Mouse (Mus musculus) ovary, postnatal 36 days (tissue): ENCODE measurements around the gene Man2a2.
A peak's percentile ranks its signal among the peaks of the same experiment; 100 is the strongest.
"Not testable (repeated sequence)": the region's sequence is repeated elsewhere in the genome, so short reads cannot be mapped to it uniquely, and the experiment has no call there.

Experiments
- DNase-seq: peaks from one replicate; pipeline ENCODE4 v3.0.0; 2022; ENCODE audit warnings: low spot score, mixed read lengths

Man2a2 gene

DNA sequence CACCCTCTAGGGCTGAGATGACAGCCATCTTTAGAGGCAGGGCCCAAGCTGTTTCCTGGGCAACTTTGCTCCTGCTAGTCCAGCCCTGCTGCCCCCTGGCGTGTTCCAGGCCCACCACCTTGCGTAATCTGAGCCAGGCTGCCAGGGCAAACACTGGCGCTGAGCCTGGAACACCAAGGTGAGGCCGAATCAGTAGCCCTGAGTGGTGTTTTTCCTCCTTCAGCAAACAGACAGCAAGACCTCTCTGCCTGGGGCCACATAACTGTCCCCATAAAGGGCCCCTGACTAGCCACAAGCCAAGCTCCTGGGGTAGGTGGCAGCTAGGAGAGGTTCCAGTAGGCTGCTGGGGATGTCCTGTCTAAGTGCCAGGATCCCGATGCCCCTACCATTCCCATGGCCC is 28.9 kb upstream of the Man2a2 start:
- peak; percentile 68 for DNase-seq

DNA sequence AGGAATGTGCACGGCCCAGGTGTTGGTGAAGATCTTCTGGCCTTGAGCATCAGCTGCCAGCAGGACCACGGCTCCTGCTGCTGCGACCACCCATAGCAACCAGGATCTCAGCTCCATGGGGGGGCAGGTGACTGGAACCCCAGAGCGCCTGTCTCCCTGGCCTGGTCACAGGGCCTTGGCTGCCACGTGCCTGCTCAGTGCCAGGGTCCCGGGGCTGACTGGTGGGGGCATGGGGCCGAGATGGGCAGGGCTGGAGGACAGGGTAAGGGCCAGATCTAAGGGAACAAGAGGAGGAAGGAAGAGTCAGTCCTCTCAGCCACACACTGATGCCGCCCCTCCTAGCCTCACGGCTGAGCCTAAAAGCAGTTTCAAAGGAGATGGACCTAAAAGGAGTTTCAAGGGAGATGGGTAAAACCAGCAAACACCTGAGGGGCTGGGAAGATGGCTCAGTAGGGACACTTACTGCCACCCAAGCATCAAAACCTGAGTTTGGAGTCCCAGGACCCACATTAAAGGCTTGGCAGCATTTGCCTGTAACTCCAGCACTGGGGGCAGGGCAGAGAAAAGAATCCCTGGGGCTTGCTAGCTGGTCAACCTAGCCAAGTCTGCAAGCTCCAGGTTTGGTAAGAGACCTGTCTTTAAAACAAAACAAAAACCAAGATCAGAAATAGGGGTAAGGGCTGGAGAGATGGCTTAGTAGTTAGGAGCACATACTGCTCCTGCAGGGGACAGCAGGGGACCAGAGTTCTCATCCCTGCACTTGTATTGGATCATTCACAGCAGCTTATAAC is 27.7 kb upstream of the Man2a2 start:
- no peak for DNase-seq

DNA sequence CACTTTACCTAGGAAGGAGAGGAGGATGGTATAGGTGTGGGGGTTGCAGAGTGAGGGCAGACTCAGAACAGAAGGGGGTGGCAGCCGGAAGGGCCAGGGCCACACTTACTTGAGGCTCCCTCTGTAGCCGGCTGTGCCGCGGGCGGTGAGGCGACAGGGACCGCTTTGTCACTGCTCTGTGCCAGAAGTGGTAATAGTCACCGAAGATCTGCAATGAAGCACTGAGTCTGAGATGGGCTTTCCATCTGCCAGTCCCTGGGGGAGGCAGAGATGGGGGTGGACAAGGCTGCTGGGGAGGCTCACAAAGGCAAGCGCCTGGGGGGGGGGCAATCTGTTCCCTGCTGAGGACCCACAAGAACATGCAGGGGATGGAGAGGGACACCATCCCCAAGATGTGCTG is 26.8 kb upstream of the Man2a2 start:
- no peak for DNase-seq

DNA sequence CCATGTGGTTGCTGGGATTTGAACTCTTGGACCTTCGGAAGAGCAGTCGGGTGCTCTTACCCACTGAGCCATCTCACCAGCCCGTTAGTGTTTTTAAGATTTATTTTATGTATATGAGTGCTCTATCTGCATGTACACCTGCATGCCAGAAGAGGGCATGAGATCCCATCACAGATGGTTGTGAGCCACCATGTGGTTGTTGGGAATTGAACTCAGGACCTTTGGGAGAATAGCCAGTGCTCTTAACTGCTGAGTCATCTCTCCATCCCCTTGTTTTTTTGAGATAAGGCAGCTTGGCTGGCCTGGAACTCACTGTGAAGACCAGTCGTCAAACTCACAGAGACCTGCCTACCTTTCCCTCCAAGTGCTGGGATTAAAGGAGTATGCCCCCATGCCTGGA is 25.3 kb upstream of the Man2a2 start:
- not testable (repeated sequence) for DNase-seq

DNA sequence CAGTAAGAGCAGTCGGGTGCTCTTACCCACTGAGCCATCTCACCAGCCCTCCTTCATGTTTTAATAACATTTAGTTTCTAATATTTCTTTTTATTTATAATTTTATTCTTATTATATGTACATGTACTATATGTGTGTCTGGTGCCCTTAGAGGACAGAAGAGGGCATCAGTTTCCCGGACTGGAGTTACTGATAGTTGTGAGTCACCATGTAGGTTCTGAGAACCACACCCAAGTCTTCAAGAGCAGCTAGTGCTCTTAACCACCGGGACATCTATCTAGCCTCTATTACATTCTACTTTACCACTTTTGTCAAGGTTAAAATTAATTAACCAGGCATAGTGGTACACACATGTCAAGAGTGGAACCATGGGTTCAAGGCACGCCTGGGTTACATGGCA is 23.4 kb upstream of the Man2a2 start:
- no peak for DNase-seq

DNA sequence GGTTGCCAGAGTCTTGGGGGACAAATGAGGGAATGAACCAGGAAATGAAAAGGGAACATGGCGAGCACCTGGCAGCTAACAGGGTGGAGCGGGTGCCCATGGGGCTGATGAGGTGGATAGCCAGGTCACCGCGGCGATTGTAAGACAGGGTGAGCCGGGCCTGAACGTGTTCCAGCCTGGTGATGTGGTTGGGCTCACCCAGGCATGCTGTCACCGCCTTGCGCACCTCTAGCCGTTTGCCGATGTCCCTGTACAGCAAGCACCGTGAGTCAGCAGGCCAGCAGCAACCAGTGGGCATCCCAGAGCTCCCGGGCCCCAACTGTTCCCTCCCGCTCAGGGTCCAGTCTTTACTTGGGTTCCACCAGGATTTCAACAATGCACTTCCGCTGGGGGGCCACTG is 20.9 kb upstream of the Man2a2 start:
- DNase-seq = no peak

DNA sequence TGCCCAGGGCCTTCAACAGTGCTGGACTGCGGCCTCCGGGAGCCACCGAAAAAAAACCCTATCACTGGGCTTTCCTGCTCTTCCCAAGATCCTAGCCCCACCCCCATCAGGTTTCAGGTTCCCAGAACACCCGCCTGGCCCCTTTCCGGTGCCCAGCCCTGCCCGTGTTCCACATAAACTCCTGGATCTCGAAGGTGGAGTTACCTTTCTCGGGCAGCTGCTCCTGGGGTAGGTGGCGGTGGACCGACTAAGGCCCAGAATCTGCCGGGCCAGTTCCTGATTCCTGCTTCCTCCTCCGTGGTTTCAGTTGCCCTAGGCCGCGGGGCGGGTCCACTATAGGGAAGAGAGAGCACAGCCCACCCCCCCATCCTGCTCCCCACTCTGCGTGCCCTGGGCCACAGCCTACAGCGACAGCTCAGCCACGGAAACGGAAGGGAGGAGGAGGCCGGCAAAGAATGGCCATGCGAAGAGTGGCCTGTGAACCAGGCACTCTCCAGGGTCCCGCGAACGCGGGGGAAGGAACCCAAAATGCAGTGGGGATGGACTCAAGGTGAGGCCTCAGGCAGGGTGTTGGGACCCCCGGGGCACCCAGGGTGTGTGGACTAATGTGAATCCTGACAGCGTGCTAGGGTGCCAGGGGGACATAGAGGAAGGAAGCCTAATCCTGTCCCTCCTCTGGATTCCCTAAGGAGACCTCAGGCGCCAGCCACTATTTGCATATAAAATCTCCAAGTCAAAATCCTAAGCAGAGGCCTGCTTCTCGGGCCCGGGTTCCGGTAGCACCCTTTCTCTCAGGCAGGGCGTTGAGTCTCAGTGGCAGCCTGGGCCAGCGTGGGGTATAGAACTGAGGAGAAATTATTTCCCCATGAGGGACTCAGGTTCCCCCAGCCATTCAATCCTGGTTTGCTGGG is 16.7 kb upstream of the Man2a2 start, which contains the start of gene Fes:
TSS of gene Fes (minus strand) at position 314 of the 911 bp plus-strand sequence.
- peak; percentile 55 for DNase-seq

DNA sequence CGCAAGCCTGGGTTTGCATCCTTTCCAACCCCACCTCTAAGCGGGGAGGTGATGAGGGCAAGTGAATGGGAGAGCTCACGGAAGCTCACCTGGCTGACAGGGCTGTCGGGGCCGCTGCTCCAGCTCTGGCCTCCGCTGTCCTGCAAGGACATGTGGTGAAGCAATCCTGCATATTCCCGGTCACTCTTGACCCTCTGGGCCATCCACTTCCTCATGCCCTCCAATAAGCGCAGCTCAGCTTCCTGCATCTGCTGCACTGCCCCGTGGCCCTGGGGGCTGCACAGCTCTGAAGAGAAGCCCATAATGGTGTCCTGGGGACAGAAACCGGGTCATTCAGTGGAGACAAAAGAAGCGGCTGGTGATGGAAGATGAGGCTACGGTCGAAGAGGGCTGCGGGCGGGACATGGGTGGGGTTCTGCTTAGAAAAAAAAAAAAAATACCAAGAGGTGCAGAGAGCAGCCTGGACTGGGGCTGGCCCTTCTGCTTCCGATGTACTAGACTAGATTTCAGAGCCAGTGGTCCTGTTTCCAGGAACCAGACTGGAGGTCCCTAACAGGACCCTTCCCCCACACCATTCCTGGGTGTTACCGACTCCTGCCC is 16.0 kb upstream of the Man2a2 start:
- DNase-seq = no peak

DNA sequence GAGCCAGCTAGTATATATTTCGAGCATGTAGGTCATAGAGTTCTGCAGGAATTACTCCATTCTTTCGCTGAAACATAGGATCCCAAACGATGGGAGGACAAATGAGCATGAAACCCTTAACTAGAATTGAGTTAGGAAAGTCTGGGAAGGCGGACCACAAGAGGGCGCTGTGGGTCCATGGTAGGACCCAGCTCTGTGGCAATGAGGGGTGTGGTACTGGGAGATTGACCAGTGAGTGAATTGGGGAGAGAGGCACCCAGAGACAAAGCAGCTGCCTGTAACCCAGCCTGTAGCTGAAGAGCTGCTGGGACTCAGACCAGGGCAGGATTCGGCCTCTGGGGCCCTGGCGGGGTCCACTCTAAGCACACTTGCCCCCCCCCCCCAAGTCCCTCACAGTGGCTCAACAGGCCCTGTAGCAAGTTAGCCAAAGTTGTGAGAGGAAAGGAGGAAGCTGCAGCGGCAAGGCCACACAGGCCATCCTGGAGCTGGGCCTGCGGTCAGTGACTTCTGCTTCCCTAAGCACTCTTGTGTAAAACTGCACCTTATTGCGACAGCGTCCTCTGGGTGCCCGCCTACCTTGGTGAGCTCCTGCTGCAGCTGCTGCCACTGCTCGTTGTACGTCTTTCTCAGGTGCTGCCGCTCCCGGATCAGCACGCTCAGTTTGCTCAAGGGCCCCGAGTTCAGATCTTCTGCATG is 15.2 kb upstream of the Man2a2 start:
- peak; percentile 86 for DNase-seq

DNA sequence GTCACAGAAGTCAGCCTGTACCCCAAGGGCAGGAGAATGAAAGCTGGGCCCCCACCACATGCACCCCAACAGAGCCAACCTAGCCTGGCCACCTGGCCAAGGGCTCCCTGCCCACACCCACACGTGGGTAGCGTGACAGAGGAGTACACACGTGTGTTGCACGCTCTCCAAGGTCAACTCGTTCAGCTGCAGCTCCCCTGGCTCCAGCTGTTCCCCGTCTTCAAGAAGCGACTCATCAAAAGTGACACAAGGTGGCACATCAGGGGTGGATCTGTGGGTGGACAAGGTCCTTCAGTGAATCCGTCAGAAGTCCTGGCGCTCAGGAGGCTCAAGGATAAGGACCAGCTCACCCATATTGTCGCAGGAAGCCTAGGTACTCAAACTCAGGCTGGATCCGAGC is 11.7 kb upstream of the Man2a2 start:
- no peak for DNase-seq

DNA sequence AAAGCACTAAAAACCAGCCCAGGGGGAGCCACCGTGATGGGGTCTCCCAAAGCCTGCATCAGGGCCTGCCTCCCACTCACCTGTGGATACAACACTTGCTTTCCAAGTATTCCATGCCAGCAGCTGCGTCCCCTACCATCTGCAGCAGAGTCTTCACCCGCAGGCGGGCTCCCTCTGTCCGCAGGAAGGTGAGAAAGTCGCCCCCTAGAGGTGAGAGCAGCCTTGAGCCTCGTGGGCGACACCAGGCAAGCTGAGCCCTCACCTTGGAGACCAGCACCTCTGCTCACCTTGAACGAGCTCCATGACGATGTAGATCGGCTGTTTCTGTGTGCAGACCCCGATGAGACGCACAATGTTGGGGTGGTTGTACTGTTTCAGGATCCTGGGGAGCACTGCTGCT is 8.4 kb upstream of the Man2a2 start:
- DNase-seq = peak; percentile 43

DNA sequence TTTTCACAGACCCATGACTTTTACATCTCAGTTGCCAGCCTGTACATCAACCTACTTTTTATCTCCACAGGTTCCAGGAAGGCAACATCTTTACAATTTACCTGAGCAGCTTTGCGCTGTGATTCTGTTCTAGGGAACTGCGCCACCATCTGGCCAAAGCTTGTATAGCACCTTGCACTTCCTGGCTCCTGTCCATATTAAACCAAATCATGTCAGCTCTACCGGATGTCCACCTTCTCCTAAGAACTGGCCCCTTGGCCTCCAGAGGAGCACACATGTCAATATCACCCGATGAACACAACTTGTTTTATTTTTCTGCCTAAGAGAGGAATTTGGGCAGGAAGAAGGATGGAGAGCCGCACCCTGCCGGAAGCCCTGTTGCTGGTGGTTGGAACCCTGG is 6.3 kb upstream of the Man2a2 start:
- peak; percentile 51 for DNase-seq

DNA sequence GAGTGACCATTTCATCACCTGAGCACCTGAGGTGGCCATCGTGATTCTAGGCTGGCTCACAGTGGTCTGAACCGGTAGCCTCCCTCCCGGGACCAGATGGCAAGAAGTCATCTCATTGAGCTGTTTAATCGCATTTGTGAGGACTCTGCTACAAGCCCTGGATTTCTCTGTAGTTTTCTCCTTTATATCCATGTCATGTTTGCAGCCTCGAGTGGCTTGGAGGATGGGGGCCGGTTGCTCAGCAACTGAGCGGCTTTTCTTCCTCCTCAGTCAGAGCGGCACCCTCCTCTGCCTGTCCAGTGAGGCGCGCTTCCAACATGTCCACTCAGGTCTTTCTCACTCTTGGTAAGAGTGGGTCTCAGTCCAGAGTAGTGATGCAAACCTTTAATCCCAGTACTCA is 5.0 kb upstream of the Man2a2 start:
- no peak for DNase-seq

DNA sequence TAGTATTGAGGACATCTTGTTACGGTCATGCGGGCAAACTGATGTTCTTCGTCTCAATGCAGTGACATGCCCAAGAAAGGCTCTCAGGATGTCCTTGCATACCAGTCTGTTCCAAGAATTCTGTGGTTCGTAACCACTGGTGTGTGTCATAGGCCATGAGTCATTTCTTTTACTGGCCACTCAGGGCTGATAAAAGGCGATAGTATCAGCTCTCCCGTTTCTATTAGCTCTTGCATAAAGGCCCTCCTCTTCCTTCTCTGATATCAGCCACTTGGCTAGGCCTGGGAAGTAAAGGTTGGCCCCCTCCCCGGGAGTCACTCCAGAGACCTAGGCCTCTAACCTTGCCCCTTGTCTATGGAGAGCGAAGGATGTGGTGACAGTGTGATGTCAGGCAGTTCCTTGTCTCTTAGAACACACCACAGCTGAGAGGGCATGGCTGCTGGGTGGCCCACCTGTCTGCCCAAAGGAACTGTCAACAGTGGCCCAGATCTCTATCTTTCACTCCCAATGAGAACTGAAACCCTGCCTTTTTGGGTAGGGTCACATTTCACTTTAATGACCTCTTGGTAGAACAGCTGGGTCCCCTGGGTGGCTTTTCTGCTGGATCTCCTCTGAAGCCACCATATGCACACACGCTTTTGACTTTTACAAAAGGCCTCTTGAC is 4.3 kb upstream of the Man2a2 start:
- DNase-seq = no peak

DNA sequence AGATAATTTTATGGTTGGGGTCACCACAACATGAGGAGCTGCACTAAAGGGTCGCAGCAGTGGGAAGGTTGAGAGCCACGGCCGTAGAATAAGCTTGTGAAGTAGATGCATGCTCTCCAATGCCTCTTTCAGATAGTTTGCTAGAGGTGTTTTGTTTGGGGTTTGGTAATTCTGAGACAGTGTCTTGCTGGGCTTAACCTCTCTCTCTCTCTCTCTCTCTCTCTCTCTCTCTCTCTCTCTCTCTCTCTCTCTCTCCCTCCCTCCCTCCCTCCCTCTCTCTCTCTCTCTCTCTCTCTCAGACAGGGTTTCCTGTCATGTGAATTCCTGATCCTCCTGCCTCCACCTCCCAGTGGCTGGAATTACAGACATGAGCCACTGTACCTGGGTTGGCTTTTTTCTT is 3.6 kb upstream of the Man2a2 start:
- no peak for DNase-seq

DNA sequence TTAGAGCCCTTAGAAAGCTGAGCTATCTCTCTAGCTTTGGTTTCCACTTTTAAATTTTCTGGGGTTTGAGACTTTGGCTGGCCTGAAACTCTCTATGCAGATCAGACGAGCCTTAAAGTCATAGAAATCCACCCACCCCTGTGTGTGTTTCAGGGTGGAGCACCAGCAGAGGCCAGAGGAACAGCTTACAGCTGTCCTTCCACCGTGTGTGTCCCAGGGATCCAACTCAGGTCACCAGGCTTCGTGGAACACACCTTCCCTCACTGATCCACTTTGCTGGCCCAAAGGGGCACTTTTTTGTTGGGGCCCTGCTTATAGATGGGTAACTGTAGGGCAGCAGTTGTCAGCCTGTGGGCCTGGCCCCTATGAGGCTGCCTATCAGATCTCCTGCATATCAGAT is 3.1 kb upstream of the Man2a2 start:
- DNase-seq = no peak

DNA sequence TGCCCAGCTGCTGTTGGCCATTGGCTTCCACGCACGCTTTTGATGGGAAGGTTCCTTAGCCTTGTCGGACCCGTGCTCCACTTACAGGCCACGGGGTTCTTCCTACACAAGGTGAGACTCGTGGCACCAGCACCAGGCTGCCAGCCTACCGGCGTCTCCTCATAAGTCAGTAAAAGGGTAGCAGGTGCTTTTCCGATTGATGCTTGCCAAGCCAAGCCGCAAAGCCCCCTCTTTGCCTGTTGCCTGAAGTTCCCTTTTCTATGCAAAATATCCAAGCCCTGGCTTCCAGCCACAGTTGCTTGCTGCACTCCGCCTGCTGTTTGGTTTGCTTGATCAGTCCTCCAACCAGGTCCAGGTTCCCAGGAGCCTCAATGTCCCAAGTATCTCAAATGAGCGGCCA is 2.7 kb upstream of the Man2a2 start:
- no peak for DNase-seq

DNA sequence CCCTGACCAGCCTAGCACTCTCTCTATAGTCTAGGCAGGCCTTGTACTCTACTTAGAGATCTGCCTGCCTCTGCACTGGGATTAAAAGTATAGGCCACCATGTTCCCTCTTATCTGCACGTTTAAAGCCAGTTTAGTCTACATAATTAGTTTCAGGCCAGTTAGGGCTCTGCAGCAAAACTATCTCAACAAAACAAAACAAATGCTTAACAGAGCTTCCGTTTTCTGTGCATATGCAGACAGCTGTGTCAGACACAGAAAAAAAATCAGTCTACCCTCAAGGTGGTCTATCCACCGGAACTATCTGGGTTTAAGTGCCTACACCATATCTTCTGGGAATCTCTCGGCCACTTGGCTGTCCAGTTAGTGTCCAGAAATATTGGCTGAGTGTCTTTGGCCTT is 2.2 kb upstream of the Man2a2 start:
- no peak for DNase-seq

DNA sequence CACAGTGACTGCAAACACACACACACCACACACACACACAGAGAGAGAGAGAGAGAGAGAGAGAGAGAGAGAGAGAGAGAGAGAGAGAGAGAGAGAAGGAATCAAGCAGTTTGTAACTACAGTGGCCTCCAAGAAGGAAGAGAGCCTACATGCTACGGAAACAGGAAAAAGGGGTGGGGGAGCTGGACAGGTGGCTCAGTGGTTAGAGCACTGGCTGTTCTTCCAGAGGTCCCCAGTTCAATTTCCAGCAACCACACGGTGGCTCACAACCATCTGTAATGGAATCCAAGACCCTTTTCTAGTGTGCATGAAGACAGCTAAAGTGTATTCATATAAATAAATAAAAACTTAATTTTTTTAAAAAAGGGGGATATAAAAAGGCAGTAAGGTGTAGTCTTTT is 1.5 kb upstream of the Man2a2 start:
- DNase-seq = no peak

DNA sequence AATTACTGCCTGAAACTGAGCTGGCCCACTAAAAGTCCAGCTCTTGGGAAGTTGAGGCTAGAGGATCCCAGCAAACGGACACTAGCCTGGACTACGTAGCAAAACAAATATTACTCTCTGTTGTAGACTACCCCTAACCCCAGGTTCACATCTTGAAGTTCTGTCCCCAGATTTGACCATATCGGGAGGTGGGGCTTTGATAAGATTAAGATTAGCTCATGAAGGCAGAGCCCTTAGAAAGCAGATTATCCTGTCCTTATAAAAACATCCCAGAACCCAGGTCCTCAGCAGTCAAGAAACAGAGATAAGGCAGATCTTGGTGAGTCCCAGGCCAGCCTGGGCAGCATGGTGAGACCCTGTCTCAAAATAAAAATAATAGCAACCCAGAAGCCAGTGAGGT is 991 bp upstream of the Man2a2 start:
- no peak for DNase-seq

DNA sequence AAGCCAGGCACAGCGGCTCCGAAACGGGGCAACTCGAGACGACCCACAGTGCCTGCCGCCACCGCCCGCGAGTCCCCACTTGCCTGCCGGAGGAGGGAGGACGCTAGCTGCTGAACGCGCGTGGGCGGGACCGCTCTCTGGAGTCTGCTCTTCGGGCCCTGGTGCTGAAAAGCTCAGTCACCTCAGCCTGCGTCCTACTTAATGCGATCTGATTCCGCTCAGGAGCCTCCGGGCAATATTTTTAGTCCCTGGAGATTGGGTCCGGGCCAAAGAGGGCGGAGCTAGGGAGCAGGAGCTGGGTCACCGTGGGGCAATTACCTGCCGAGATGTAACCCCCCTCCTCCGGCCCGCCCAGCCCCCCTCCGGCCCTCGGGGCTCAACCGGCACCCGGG is 530 bp downstream of the Man2a2 start:
- peak; percentile 78 for DNase-seq

DNA sequence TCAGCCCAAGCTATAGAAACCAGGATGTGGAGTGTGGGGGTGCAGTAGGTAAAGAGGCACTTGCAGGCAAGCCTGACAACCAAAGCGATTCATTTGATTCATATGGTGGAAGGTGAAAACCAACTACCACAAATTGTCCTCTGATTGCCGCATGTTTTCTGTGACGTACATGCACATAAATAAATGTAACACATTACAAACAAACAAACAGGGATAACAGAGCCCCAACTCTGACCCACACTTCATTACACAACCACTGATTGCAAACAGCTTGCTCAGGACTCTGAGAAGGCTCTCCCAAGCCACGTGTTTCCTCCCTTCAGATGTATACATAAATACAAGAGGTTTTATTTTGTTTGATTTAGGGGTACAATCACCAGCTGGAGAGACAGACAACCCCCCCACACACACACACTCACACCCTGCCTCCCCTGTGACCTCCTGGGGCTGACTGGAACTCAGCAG is 1.2 kb downstream of the Man2a2 start:
- DNase-seq = no peak
